Mouse (Mus musculus): ENCODE results near the gene Slc25a38. TPM values are rescaled to one million over a fixed set of nuclear protein-coding genes. Genes with fewer than 3 reads are reported as not detected.

Gene Slc25a38
- polyA plus RNA-seq, 1 experiment from 2014 or later, result 44.0 TPM

DNA sequence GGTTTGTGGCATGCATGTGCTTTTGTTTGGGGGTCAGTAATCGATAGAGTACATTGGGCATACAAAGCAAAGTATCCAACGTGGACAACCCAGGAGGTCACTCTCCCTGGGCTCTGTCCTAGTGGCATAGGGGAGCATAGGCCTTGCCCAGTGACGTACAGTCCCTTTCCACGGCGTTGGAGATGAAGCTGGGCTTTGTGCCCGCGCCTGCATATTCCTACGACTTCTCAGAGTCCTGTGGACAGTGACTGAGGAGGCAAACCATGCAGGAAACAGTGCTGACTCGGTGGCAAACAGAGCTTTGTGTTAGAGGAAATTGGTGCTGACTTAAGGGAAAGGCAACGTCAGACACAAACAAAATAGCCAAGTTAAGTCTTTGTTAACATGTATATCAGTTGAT lies 19.1 kb downstream of the Slc25a38 start:
- peak overlapping the region; percentile 67 for H3K4me2 ChIP-seq
- no peak for ATAC-seq (ENCODE audit: low FRiP score, low read depth)
- WGBS, result 77% methylated on average over 10 of the region's 10 CpGs
- peaks cover 37% of the 10 kb centered on the region for H3K36me3 ChIP-seq
- peak overlapping the region; percentile 30; the same call in 1 of the 2 replicates for H3K9ac ChIP-seq
- peak overlapping the region; percentile 94; the same call in 1 of the 2 replicates for H3K4me3 ChIP-seq
- H3K9me3 ChIP-seq, result no peaks in the 10 kb centered on the region
- no peaks in the 10 kb centered on the region for H3K27me3 ChIP-seq
- no peak overlapping the region for H3K27ac ChIP-seq (replicated peaks)
- H3K4me1 ChIP-seq (replicated peaks), result peaks cover 19% of the 10 kb centered on the region

GRCm38 (mm10) chr9:120131784-120132288 lies 21.7 kb downstream of the Slc25a38 start:
- Histone ChIP-seq H3K9ac (no peak overlapping the region), H3K9me3 (no peaks in the 10 kb centered on the region), H3K4me2 (no peak overlapping the region), H3K27me3 (no peaks in the 10 kb centered on the region), H3K36me3 (peaks cover 36% of the 10 kb centered on the region), H3K4me3 (no peak overlapping the region), H3K27ac (replicated peaks) (no peak overlapping the region), H3K4me1 (replicated peaks) (peaks cover 18% of the 10 kb centered on the region)
- 88% methylated on average over 3 of the region's 3 CpGs for WGBS
- ATAC-seq (ENCODE audit: low FRiP score, low read depth), result no peak

GRCm38 (mm10) chr9:120132980-120133754 lies 23.0 kb downstream of the Slc25a38 start:
- Histone ChIP-seq H3K4me3 (no peak overlapping the region), H3K27me3 (no peaks in the 10 kb centered on the region), H3K9ac (no peak overlapping the region), H3K4me1 (replicated peaks) (peaks cover 16% of the 10 kb centered on the region), H3K27ac (replicated peaks) (no peak overlapping the region), H3K4me2 (no peak overlapping the region), H3K9me3 (no peaks in the 10 kb centered on the region), H3K36me3 (peaks cover 36% of the 10 kb centered on the region)
- no peak for ATAC-seq (ENCODE audit: low FRiP score, low read depth)
- 39% methylated on average over 8 of the region's 8 CpGs for WGBS

GRCm38 (mm10) chr9:120133755-120134475 lies 23.7 kb downstream of the Slc25a38 start:
- WGBS, result 62% methylated on average over 6 of the region's 6 CpGs
- H3K9ac ChIP-seq, result no peak overlapping the region
- H3K4me1 ChIP-seq (replicated peaks), result peaks cover 9% of the 10 kb centered on the region
- H3K4me2 ChIP-seq, result no peak overlapping the region
- no peak for ATAC-seq (ENCODE audit: low FRiP score, low read depth)
- no peaks in the 10 kb centered on the region for H3K9me3 ChIP-seq
- H3K27ac ChIP-seq (replicated peaks), result no peak overlapping the region
- no peak overlapping the region for H3K4me3 ChIP-seq
- H3K36me3 ChIP-seq, result peaks cover 32% of the 10 kb centered on the region
- no peaks in the 10 kb centered on the region for H3K27me3 ChIP-seq

GRCm38 (mm10) chr9:120134529-120135160 lies 24.5 kb downstream of the Slc25a38 start:
- peak; percentile 35; the same call in 1 of the 2 replicates for ATAC-seq (ENCODE audit: low FRiP score, low read depth)
- H3K9ac ChIP-seq, result no peak overlapping the region
- peaks cover 27% of the 10 kb centered on the region for H3K36me3 ChIP-seq
- no peak overlapping the region for H3K27ac ChIP-seq (replicated peaks)
- peaks cover 1% of the 10 kb centered on the region for H3K4me1 ChIP-seq (replicated peaks)
- H3K4me3 ChIP-seq, result no peak overlapping the region
- H3K4me2 ChIP-seq, result no peak overlapping the region
- WGBS, result 84% methylated on average over 13 of the region's 13 CpGs
- no peaks in the 10 kb centered on the region for H3K27me3 ChIP-seq
- H3K9me3 ChIP-seq, result no peaks in the 10 kb centered on the region

GRCm38 (mm10) chr9:120135454-120135853 lies 25.3 kb downstream of the Slc25a38 start:
- no peak overlapping the region for H3K9ac ChIP-seq
- no peaks in the 10 kb centered on the region for H3K9me3 ChIP-seq
- H3K36me3 ChIP-seq, result peaks cover 21% of the 10 kb centered on the region
- H3K27me3 ChIP-seq, result no peaks in the 10 kb centered on the region
- H3K27ac ChIP-seq (replicated peaks), result no peak overlapping the region
- H3K4me3 ChIP-seq, result no peak overlapping the region
- H3K4me1 ChIP-seq (replicated peaks), result no peaks in the 10 kb centered on the region
- no peak for ATAC-seq (ENCODE audit: low FRiP score, low read depth)
- H3K4me2 ChIP-seq, result no peak overlapping the region
- 92% methylated on average over 11 of the region's 11 CpGs for WGBS

DNA sequence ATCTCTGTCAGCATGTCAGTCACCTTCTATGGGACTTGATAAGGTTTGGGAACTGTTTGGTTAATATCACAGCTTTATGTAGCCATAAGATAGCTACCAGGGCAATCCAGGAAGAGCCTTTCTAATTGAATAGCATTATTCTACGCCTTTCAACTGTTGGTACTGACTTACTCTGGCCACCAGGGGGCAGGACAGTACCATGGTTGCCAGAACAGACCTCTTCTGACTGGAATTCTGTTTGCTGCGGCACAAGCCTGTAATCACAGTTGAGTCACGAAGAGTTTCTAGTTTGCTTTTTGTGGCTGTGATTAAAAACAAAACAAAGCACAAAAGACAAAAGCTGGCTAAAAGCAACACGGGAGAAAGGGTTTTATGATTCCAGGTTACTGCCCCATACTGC lies 30.5 kb downstream of the Slc25a38 start:
- H3K4me3 ChIP-seq, result no peak overlapping the region
- no peaks in the 10 kb centered on the region for H3K4me1 ChIP-seq (replicated peaks)

DNA sequence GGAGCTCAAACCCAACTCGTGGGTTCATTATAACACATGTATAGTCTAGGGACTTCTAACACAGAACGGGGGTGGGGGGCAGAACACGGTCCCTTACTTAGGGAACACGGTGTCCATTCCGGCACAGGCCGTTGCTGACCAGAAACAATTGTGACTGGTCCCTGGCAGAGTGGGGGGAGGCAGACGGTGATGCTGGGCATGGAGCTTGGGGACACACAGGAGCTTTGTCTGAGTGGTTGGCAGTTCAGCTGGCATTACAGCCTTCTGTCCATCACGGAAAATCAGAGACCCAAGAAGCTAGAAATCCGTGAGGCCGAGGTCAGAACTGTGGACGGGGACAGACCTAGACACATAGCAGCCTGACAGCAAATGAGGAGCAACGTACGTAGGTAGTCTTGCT lies 34.3 kb downstream of the Slc25a38 start:
- H3K4me1 ChIP-seq (replicated peaks), result no peaks in the 10 kb centered on the region
- H3K9ac ChIP-seq, result no peak overlapping the region
- ATAC-seq (ENCODE audit: low FRiP score, low read depth), result no peak
- no peaks in the 10 kb centered on the region; the same call in 1 of the 2 replicates for H3K27me3 ChIP-seq
- no peaks in the 10 kb centered on the region for H3K9me3 ChIP-seq
- no peaks in the 10 kb centered on the region for H3K36me3 ChIP-seq
- no peak overlapping the region for H3K4me2 ChIP-seq
- WGBS, result 86% methylated on average over 13 of the region's 13 CpGs
- no peak overlapping the region for H3K4me3 ChIP-seq
- H3K27ac ChIP-seq (replicated peaks), result no peak overlapping the region

More for the DNA sequence above, 30.5 kb downstream of the Slc25a38 start:
- no peak overlapping the region for H3K27ac ChIP-seq (replicated peaks)
- no peaks in the 10 kb centered on the region for H3K36me3 ChIP-seq
- no peak overlapping the region for H3K9ac ChIP-seq
- no peaks in the 10 kb centered on the region; the same call in 1 of the 2 replicates for H3K27me3 ChIP-seq
- H3K9me3 ChIP-seq, result no peaks in the 10 kb centered on the region
- ATAC-seq (ENCODE audit: low FRiP score, low read depth), result peak; percentile 84
- no peak overlapping the region for H3K4me2 ChIP-seq
- 6% methylated on average over 4 of the region's 4 CpGs for WGBS

GRCm38 (mm10) chr9:120149222-120149828 lies 39.2 kb downstream of the Slc25a38 start, which contains the start of gene Mobp:
TSS of gene Mobp (plus strand) at chr9:120149707.
- Histone ChIP-seq H3K27ac (replicated peaks) (no peak within 1 kb of the TSS), H3K9me3 (no peaks in the 10 kb centered on the region), H3K4me1 (replicated peaks) (no peaks in the 10 kb centered on the region), H3K36me3 (no peaks in the 10 kb centered on the region), H3K4me3 (no peak within 1 kb of the TSS), H3K9ac (no peak within 1 kb of the TSS), H3K27me3 (no peaks in the 10 kb centered on the region), H3K4me2 (no peak within 1 kb of the TSS)
- ATAC-seq (ENCODE audit: low FRiP score, low read depth), result no peak
- 25% methylated on average over 11 of the region's 11 CpGs for WGBS

- no peak for ATAC-seq (ENCODE audit: low FRiP score, low read depth)
- Histone ChIP-seq H3K4me3 (no peak overlapping the region), H3K9me3 (no peaks in the 10 kb centered on the region), H3K36me3 (no peaks in the 10 kb centered on the region), H3K27me3 (no peaks in the 10 kb centered on the region), H3K27ac (replicated peaks) (no peak overlapping the region), H3K4me1 (replicated peaks) (no peaks in the 10 kb centered on the region), H3K4me2 (no peak overlapping the region), H3K9ac (no peak overlapping the region)
- WGBS, result 76% methylated on average over 5 of the region's 5 CpGs
These were observed 41.0 kb downstream of the Slc25a38 start for GRCm38 (mm10) chr9:120151152-120151551.

GRCm38 (mm10) chr9:120151906-120152399 lies 41.8 kb downstream of the Slc25a38 start:
- Histone ChIP-seq H3K9me3 (no peaks in the 10 kb centered on the region), H3K4me1 (replicated peaks) (no peaks in the 10 kb centered on the region), H3K27ac (replicated peaks) (no peak overlapping the region), H3K4me2 (no peak overlapping the region), H3K27me3 (no peaks in the 10 kb centered on the region), H3K4me3 (no peak overlapping the region), H3K36me3 (no peaks in the 10 kb centered on the region), H3K9ac (no peak overlapping the region)
- 78% methylated on average over 12 of the region's 12 CpGs for WGBS
- no peak for ATAC-seq (ENCODE audit: low FRiP score, low read depth)
